Mouse (Mus musculus) stomach, postnatal 0 days (tissue): ENCODE data around the gene Cdh26. TPM values are rescaled to one million over a fixed set of nuclear protein-coding genes. Genes with fewer than 3 reads are reported as not detected.

Experiments used
- ATAC-seq: fragments of 200-750 bp; cut with Nextera tagmentation; 2 replicates; pipeline ENCODE4 v1.8.0; 2017; ENCODE audit not compliant: low FRiP score, low TSS enrichment
- DNase-seq: peaks from one replicate; pipeline ENCODE4 v3.0.0-alpha.2; 2016; ENCODE audit warnings: low spot score
- H3K27ac ChIP-seq: fragments of 300-500 bp; sonication (generic); replicated peaks from 2 replicates; pipeline ENCODE4 v1.5.1; 2014; ENCODE audit warnings: mild to moderate bottlenecking, control low read depth
- H3K27me3 ChIP-seq: fragments of 300-500 bp; sonication (generic); 2 replicates; pipeline ENCODE4 v1.6.1; 2014; ENCODE audit warnings: low read length; ENCODE audit not compliant: control insufficient read depth, insufficient read depth
- H3K36me3 ChIP-seq: fragments of 300-500 bp; sonication (generic); 2 replicates; pipeline ENCODE4 v1.6.1; 2014; ENCODE audit warnings: low read length, mixed read lengths; ENCODE audit not compliant: control insufficient read depth, insufficient read depth
- H3K4me1 ChIP-seq: fragments of 300-500 bp; sonication (generic); replicated peaks from 2 replicates; pipeline ENCODE4 v1.6.1; 2014; ENCODE audit warnings: antibody characterized with exemption; ENCODE audit not compliant: control insufficient read depth, insufficient read depth
- H3K4me2 ChIP-seq: fragments of 300-500 bp; sonication (generic); replicated peaks from 2 replicates; pipeline ENCODE4 v1.6.1; 2014; ENCODE audit warnings: low read depth, mild to moderate bottlenecking, control low read depth, moderate library complexity
- H3K4me3 ChIP-seq: fragments of 300-500 bp; sonication (generic); 2 replicates; pipeline ENCODE4 v1.5.1; 2014; ENCODE audit warnings: low read depth, low read length, control low read depth
- H3K9ac ChIP-seq: fragments of 300-500 bp; sonication (generic); 2 replicates; pipeline ENCODE4 v1.6.1; 2014; ENCODE audit warnings: mild to moderate bottlenecking, low read length, control low read depth, mixed read lengths
- H3K9me3 ChIP-seq: fragments of 300-500 bp; sonication (generic); 2 replicates; pipeline ENCODE4 v1.6.1; 2016; ENCODE audit warnings: low read length; ENCODE audit not compliant: control insufficient read depth
- CTCF ChIP-seq: IDR thresholded peaks from 2 replicates; pipeline ENCODE4 v1.5.1; 2016; ENCODE audit warnings: antibody characterized with exemption, low read depth, mild to moderate bottlenecking, moderate library complexity
- EP300 ChIP-seq: optimal IDR thresholded peaks from 2 replicates; pipeline ENCODE3; 2016; ENCODE audit warnings: antibody characterized with exemption
- WGBS: fragments of 180-500 bp; shearing (Covaris S2); extraction: QIAGEN DNeasy Blood & Tissue Kit; methylation state at CpG from one replicate; pipeline ENCODE4 v1.1.7; 2014; 5-methylcytosine and 5-hydroxymethylcytosine counted together
- polyA plus RNA-seq: library from polyadenylated mRNA; unstranded; fragments of >200 nt; fragmentation: Nextera tagmentation; extraction: Ambion mirVana; gene quantifications from 2 replicates; pipeline ENCODE4 v1.2.1, GENCODE M21; 2015

The Cdh26 gene
- polyA plus RNA-seq, 1 experiment from 2014 or later, result 0.39 TPM

DNA sequence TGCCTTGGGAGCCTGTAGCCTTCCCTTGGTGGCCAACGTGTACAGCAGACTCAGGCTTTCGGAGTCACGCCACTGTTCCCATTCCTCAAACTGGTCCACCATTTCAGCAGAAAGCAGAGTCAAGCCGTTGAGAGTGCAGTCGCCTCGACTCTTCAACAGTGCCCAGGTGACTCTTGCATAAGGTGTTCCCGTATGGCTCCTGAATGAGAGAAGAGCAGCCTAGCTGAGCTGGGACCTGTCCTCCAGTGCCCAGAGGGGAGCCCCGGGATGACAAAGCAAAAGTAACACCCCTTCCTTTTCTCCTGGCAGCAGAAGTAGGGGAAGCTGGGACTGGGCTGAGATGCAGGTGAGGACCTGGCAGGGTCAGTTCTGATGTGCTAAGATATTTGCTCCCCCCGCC lies 2.1 kb upstream of the Cdh26 start:
- H3K27ac ChIP-seq, result no peak overlapping the region
- H3K9me3 ChIP-seq, result no peaks in the 10 kb centered on the region
- ATAC-seq (no peak), DNase-seq (no peak)
- no peak overlapping the region for H3K4me2 ChIP-seq
- no peaks in the 10 kb centered on the region for H3K36me3 ChIP-seq
- H3K4me1 ChIP-seq, result no peaks in the 10 kb centered on the region
- H3K27me3 ChIP-seq, result no peaks in the 10 kb centered on the region
- no peak for TF ChIP-seq EP300
- no peak for TF ChIP-seq CTCF
- 74% methylated on average over 9 of the region's 9 CpGs for WGBS
- H3K9ac ChIP-seq, result no peak overlapping the region
- H3K4me3 ChIP-seq, result no peak overlapping the region

DNA sequence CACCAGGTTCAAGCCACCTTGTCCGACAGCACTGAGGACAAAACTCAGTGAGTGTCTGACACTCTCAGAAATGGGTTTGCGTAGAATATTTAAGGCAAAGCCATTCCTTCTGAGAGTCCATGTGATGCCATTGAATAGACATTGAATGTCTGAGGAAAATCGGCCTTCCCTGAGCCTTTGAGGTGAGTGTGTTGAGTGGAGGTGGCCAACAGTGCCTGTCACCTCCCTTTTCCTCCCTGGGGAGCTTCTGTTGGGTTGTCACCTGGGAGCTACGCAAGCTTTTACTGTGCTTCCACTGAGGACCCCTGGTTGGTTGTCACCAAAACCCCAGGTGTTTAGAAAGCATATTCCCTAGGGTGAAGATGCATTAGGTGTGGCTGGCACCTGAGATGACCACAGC lies 1.7 kb upstream of the Cdh26 start:
- H3K9me3 ChIP-seq, result no peaks in the 10 kb centered on the region
- H3K27ac ChIP-seq, result no peak overlapping the region
- DNase-seq, result no peak
- TF ChIP-seq EP300 (no peak), CTCF (no peak)
- no peaks in the 10 kb centered on the region for H3K4me1 ChIP-seq
- H3K4me3 ChIP-seq, result no peak overlapping the region
- WGBS, result 84% methylated on average over 4 of the region's 4 CpGs
- no peaks in the 10 kb centered on the region for H3K27me3 ChIP-seq
- H3K36me3 ChIP-seq, result no peaks in the 10 kb centered on the region
- H3K4me2 ChIP-seq, result no peak overlapping the region
- H3K9ac ChIP-seq, result no peak overlapping the region
- ATAC-seq, result no peak

DNA sequence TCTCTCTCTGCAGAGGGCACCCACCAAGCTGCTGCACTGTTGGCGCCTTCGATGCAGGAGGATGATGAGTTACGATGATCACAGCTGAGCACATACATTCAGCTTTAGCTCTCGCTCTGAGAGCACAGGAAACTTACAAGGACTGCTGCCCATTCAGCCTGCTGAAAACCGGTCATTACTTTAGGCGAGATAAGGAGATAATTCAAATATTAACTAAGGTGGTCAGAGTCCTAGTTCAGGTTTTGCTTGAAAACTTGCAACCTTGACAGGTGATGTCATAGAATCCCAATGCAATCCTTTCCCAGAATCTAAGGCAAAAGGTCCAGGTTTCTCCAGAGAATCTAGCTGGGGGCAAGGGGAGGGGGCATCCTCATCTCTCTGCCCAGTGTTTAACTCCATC lies 905 bp upstream of the Cdh26 start:
- WGBS, result 69% methylated on average over 6 of the region's 6 CpGs
- TF ChIP-seq EP300 (no peak), CTCF (no peak)
- H3K27me3 ChIP-seq, result no peaks in the 10 kb centered on the region
- H3K9me3 ChIP-seq, result no peaks in the 10 kb centered on the region
- no peak for DNase-seq
- no peaks in the 10 kb centered on the region for H3K4me1 ChIP-seq
- H3K27ac ChIP-seq, result no peak overlapping the region
- H3K9ac ChIP-seq, result no peak overlapping the region
- ATAC-seq, result no peak
- no peak overlapping the region for H3K4me3 ChIP-seq
- no peaks in the 10 kb centered on the region for H3K36me3 ChIP-seq
- no peak overlapping the region for H3K4me2 ChIP-seq

DNA sequence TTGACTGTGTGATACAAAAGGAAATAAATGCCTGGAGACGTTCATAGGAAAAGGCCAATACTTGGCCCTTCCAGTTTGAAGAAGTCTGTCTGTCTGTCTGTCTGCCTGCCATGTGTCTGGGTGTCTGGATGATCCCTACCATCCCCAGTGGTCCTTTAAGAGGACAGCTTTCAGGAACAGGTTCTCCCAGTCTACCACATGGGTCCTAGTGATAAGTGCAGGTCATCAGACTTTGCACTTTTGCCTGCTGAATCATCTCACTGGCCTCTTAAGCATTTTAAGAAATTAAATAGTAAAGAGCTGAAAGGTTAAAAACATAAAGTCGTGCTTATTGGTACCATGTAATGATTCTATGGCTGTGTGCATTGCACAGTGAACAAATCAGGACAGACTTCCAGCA lies 3.2 kb downstream of the Cdh26 start:
- no peak for ATAC-seq
- WGBS, result 69% methylated on average over 2 of the region's 2 CpGs

DNA sequence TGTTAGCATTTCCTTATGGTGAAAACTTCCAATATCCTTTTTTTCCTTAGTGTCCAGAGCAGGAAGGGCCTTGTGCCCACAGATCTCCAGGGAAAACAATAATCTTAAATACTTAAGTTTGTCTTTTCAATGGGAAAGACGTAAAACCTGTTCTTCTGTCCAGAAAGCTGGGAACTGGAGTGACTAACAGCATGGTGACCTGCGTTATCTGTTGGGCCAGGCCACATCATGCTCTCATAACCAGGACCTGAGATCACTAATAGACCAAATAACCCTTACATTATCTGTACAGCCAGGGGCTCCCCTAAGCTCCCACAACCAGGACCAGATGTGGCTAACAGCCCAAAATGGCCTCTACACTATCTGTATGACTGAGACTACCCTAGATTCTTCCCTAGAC lies 3.6 kb downstream of the Cdh26 start:
- H3K36me3 ChIP-seq, result no peaks in the 10 kb centered on the region
- no peak overlapping the region for H3K4me3 ChIP-seq
- H3K27ac ChIP-seq, result no peak overlapping the region
- no peak for TF ChIP-seq CTCF
- no peak for TF ChIP-seq EP300
- no peak overlapping the region for H3K9ac ChIP-seq
- no peaks in the 10 kb centered on the region for H3K9me3 ChIP-seq
- WGBS, result 65% methylated on average over 2 of the region's 2 CpGs
- ATAC-seq, result 0 out of 2 replicates have a peak, but pooled peaks have one; percentile 40
- DNase-seq, result no peak
- H3K4me1 ChIP-seq, result no peaks in the 10 kb centered on the region
- no peaks in the 10 kb centered on the region for H3K27me3 ChIP-seq
- H3K4me2 ChIP-seq, result no peak overlapping the region

More for the DNA sequence above, 3.2 kb downstream of the Cdh26 start:
- H3K27me3 ChIP-seq, result no peaks in the 10 kb centered on the region
- no peak overlapping the region for H3K4me3 ChIP-seq
- no peak overlapping the region for H3K4me2 ChIP-seq
- H3K36me3 ChIP-seq, result no peaks in the 10 kb centered on the region
- no peak overlapping the region for H3K9ac ChIP-seq
- H3K9me3 ChIP-seq, result no peaks in the 10 kb centered on the region
- no peak overlapping the region for H3K27ac ChIP-seq
- H3K4me1 ChIP-seq, result no peaks in the 10 kb centered on the region
- no peak for TF ChIP-seq EP300
- no peak for TF ChIP-seq CTCF
- DNase-seq, result no peak

DNA sequence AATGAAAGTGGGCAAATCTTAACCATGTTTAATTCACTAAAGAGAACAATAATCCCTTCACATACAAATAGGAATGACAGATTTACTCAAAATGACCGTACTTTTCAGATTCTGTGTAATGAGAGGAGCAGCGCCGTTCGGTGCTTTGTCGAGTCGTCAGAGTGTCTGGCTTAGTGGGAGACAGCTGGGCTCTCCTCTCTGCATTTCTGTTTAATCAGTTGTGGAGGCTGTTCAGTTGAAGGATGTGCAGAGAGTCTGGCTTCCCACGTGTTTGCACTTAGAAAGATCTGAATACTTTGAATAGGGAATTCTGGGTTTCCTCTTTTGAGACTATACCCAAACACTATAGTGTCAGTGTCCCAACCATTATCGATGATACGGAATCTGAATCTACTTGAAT lies 7.0 kb downstream of the Cdh26 start:
- no peak for DNase-seq
- no peaks in the 10 kb centered on the region for H3K36me3 ChIP-seq

More for the DNA sequence above, 7.0 kb downstream of the Cdh26 start:
- H3K9ac ChIP-seq, result no peak overlapping the region
- H3K27ac ChIP-seq, result no peak overlapping the region
- no peak for TF ChIP-seq EP300
- TF ChIP-seq CTCF, result no peak
- ATAC-seq, result no peak
- no peak overlapping the region for H3K4me2 ChIP-seq
- no peaks in the 10 kb centered on the region for H3K27me3 ChIP-seq
- H3K9me3 ChIP-seq, result no peaks in the 10 kb centered on the region
- H3K4me3 ChIP-seq, result no peak overlapping the region
- 38% methylated on average over 9 of the region's 9 CpGs for WGBS
- H3K4me1 ChIP-seq, result no peaks in the 10 kb centered on the region
